Mouse (Mus musculus) G1E (cell line): ENCODE measurements around the gene A2ml1.

Experiments
- CTCF ChIP-seq: IDR thresholded peaks from 2 replicates; pipeline ENCODE4 v1.5.1; 2012; ENCODE audit warnings: low read depth, low read length, inconsistent platforms, mixed read lengths
- GATA1 ChIP-seq: IDR thresholded peaks from 2 replicates; pipeline ENCODE4 v1.6.1; 2012; ENCODE audit warnings: borderline replicate concordance, low read length, inconsistent platforms, mixed read lengths

DNA sequence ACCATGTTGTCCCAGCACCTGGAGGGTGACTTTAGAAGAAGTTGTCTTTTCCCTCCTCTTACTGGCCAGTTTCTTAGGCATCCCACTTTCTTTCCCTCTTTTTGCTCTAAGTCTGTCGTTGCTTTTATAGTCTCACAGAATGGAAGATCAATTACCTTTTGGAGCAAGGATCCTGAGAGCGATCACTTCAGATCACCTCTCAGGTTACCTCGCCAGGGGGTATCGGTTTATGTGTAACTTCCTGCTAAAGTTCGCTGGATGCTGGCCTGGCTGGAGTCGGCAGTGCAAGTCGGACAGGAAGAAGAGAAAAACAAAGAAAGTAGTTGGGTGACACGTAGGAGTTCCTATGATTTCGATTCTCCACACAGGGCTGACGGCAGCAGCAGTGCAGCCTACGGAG lies at the start of gene A2ml1:
- no peak for TF ChIP-seq GATA1
- no peak for TF ChIP-seq CTCF
